Mouse (Mus musculus) liver, embryonic 14.5 days (tissue): ENCODE data around the gene Pimreg. TPM values are rescaled to one million over a fixed set of nuclear protein-coding genes. Genes with fewer than 3 reads are reported as not detected.

Source experiments
- ATAC-seq: fragments of 200-750 bp; cut with Nextera tagmentation; 2 replicates; pipeline ENCODE4 v1.8.0; 2017; ENCODE audit warnings: moderate number of reproducible peaks, mild to moderate bottlenecking, moderate library complexity; ENCODE audit not compliant: insufficient read depth
- DNase-seq, 3 experiments: peaks; one replicate each; pipeline ENCODE4 v3.0.0-alpha.2; 2012 to 2013; ENCODE audit warnings: low read depth in 3 of 3, low spot score in 3 of 3
- H3K27ac ChIP-seq: fragments of 300-500 bp; sonication (generic); 2 replicates; pipeline ENCODE4 v1.5.1; 2014; ENCODE audit warnings: moderate library complexity, mild to moderate bottlenecking, control low read depth, inconsistent platforms
- H3K27me3 ChIP-seq: fragments of 300-500 bp; sonication (generic); 2 replicates; pipeline ENCODE4 v1.6.1; 2014; ENCODE audit warnings: mild to moderate bottlenecking, low read length, moderate library complexity; ENCODE audit not compliant: control insufficient read depth, insufficient read depth
- H3K36me3 ChIP-seq: fragments of 300-500 bp; sonication (generic); replicated peaks from 2 replicates; pipeline ENCODE4 v1.6.1; 2014; ENCODE audit warnings: low read depth; ENCODE audit not compliant: control insufficient read depth, insufficient read depth
- H3K4me1 ChIP-seq, 2 experiments: fragments of 200-500 bp in 1 of 2; fragments of 300-500 bp in 1 of 2; sonication (generic) in 1 of 2; replicated peaks; 2 replicates each; pipeline ENCODE4 v1.6.1; 2012 to 2014; ENCODE audit warnings: antibody characterized with exemption in 1 of 2, inconsistent platforms in 1 of 2, low read length in 1 of 2; ENCODE audit not compliant: control insufficient read depth in 2 of 2, insufficient read depth in 2 of 2
- H3K4me2 ChIP-seq: fragments of 300-500 bp; sonication (generic); 2 replicates; pipeline ENCODE4 v1.6.1; 2014; ENCODE audit warnings: low read depth, mild to moderate bottlenecking, control low read depth, moderate library complexity
- H3K4me3 ChIP-seq, 2 experiments: fragments of 200-500 bp in 1 of 2; fragments of 300-500 bp in 1 of 2; sonication (generic) in 1 of 2; 2 replicates each; pipeline ENCODE4 v1.5.1; 2012 to 2014; ENCODE audit warnings: low read depth in 2 of 2, low read length in 2 of 2, mild to moderate bottlenecking in 2 of 2, control low read depth in 1 of 2, inconsistent platforms in 1 of 2, moderate library complexity in 1 of 2; ENCODE audit not compliant: insufficient read depth in 1 of 2
- H3K9ac ChIP-seq: fragments of 300-500 bp; sonication (generic); replicated peaks from 2 replicates; pipeline ENCODE4 v1.6.1; 2014; ENCODE audit warnings: mild to moderate bottlenecking, control low read depth, moderate library complexity
- H3K9me3 ChIP-seq: fragments of 300-500 bp; sonication (generic); 2 replicates; pipeline ENCODE4 v1.6.1; 2016; ENCODE audit warnings: low read length, mixed read lengths; ENCODE audit not compliant: control insufficient read depth
- CTCF ChIP-seq: IDR thresholded peaks from 2 replicates; pipeline ENCODE4 v1.5.1; 2016; ENCODE audit warnings: antibody characterized with exemption, low read depth, control low read depth
- EP300 ChIP-seq: IDR thresholded peaks from 2 replicates; pipeline ENCODE4 v1.6.1; 2016; ENCODE audit warnings: antibody characterized with exemption, low read depth
- WGBS: fragments of 180-500 bp; shearing (Covaris S2); extraction: QIAGEN DNeasy Blood & Tissue Kit; methylation state at CpG from one replicate; pipeline ENCODE4 v1.1.7; 2014; ENCODE audit not compliant: insufficient replicate concordance; 5-methylcytosine and 5-hydroxymethylcytosine counted together
- polyA plus RNA-seq, 2 experiments: library from polyadenylated mRNA; depleted of rRNA in 1 of 2; stranded (reverse) in 1 of 2; unstranded in 1 of 2; fragments of >200 nt; fragmentation: Nextera tagmentation in 1 of 2; extraction: Ambion mirVana in 1 of 2; gene quantifications; 2 replicates each; pipeline versions ENCODE4 v1.2.1 to v1.2.3; 2012 to 2014

Pimreg gene
- polyA plus RNA-seq, 2 experiments: 13.0 to 21.4 TPM

DNA sequence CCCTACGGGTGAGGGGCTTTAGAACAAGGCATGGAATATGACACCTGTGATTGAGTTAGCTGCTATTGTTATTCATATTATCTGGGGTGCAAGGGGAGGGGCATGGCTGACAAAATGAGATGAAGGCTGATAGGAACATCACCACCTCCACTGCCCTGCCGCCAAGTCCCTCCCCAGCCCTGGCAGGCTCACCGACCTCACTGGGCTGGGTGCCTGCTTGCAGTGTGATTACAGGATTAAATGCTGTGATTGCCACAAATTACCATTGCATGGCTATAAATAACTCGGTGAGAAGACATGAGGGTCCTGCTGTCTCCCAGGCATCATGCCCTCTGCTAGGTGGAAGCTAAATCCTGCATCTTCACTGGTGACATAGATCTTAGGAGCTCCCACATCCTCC, 36.8 kb downstream of the Pimreg start:
- 41% methylated on average over 4 of the region's 4 CpGs for WGBS
- H3K4me1 ChIP-seq: no peaks in the 10 kb centered on the region
- H3K9me3 ChIP-seq: no peaks in the 10 kb centered on the region
- no peak overlapping the region for H3K27ac ChIP-seq
- H3K36me3 ChIP-seq: no peaks in the 10 kb centered on the region
- no peaks in the 10 kb centered on the region for H3K27me3 ChIP-seq
- DNase-seq: no peak
- no peak overlapping the region for H3K4me3 ChIP-seq
- TF ChIP-seq CTCF (no peak), EP300 (no peak)
- no peak overlapping the region for H3K9ac ChIP-seq
- no peak overlapping the region for H3K4me2 ChIP-seq
- no peak for ATAC-seq

GRCm38 (mm10) chr11:72080461-72080860, 38.6 kb downstream of the Pimreg start:
- H3K9ac ChIP-seq: no peak overlapping the region

DNA sequence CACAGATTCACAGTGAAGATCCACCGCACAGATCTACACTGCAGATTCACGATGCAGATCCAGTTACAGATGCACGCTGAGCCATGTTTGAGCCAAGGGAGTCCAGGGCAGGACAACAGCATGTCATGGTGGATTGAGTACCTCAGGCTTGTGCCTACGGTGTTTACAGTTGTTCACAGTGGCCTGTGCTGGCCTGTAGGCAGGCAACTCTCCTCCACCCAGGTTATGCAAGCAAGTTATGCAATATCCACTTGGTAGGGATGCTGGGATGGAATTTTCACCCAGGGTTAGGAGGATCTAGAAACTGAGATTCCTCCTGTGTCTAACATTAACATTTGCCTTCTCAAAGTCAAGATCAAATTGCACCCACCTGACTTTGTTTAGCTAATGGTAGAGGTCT, 40.8 kb downstream of the Pimreg start:
- no peak for DNase-seq
- H3K4me1 ChIP-seq: no peaks in the 10 kb centered on the region
- H3K4me2 ChIP-seq: no peak overlapping the region
- H3K27me3 ChIP-seq: no peaks in the 10 kb centered on the region
- no peak overlapping the region for H3K4me3 ChIP-seq
- WGBS: 68% methylated on average over 4 of the region's 4 CpGs
- ATAC-seq: no peak
- H3K9ac ChIP-seq: no peak overlapping the region
- no peak for TF ChIP-seq EP300
- no peak for TF ChIP-seq CTCF
- no peaks in the 10 kb centered on the region for H3K9me3 ChIP-seq
- no peaks in the 10 kb centered on the region for H3K36me3 ChIP-seq
- H3K27ac ChIP-seq: no peak overlapping the region

More at GRCm38 (mm10) chr11:72080461-72080860, 38.6 kb downstream of the Pimreg start:
- H3K27me3 ChIP-seq: no peaks in the 10 kb centered on the region
- H3K4me3 ChIP-seq: no peak overlapping the region
- TF ChIP-seq CTCF: no peak
- TF ChIP-seq EP300: no peak
- no peaks in the 10 kb centered on the region for H3K36me3 ChIP-seq
- H3K27ac ChIP-seq: no peak overlapping the region
- no peak for DNase-seq
- no peaks in the 10 kb centered on the region for H3K4me1 ChIP-seq
- no peaks in the 10 kb centered on the region for H3K9me3 ChIP-seq
- no peak overlapping the region for H3K4me2 ChIP-seq
- 60% methylated on average over 6 of the region's 6 CpGs for WGBS
- no peak for ATAC-seq

GRCm38 (mm10) chr11:72084337-72084736, 42.5 kb downstream of the Pimreg start:
- ATAC-seq: no peak
- H3K9me3 ChIP-seq: no peaks in the 10 kb centered on the region
- no peaks in the 10 kb centered on the region for H3K4me1 ChIP-seq
- no peak overlapping the region for H3K4me2 ChIP-seq
- H3K36me3 ChIP-seq: no peaks in the 10 kb centered on the region
- H3K9ac ChIP-seq: no peak overlapping the region
- H3K27ac ChIP-seq: no peak overlapping the region
- H3K4me3 ChIP-seq: no peak overlapping the region
- WGBS: 79% methylated on average over 15 of the region's 15 CpGs
- TF ChIP-seq EP300: no peak
- TF ChIP-seq CTCF: no peak
- H3K27me3 ChIP-seq: no peaks in the 10 kb centered on the region
- no peak for DNase-seq

DNA sequence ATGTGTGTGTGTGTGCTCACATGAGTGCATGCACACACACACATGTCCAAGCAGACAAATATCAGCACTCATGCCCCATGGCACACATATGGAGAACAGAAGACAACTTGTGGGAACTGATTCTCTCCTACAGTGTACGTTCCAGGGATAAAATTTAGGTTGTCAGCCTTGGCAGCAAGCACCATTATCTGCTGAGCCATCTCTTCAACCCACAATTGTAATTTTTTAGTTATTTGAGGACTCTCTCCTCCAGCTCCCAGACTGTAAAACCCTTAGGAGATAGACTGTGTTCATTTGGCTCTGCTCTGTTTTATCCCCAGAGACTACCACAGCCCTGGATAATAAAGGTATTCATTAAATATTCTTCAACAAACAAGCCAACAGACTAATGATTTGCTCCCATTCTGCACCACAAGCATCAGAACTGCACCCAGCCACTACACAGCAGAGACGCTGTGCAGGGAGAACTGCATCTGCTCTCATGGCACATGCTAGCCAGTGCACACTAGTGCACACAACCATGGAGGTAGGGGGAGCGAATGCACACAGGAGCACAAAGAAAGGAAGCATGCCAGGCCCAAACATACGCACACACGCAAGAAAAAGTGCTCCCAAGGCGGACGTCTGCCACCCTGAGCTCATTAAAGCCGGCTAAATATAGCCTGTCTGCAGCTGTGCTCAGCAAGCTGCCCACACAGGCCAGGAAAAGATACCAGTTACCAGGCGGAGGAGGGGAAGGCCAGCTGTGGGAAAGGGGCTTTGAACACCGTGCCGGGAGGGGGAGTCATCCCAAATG, 44.6 kb downstream of the Pimreg start:
- ATAC-seq: no peak
- no peaks in the 10 kb centered on the region for H3K9me3 ChIP-seq
- DNase-seq: no peak
- H3K27ac ChIP-seq: no peak overlapping the region
- H3K4me1 ChIP-seq: no peaks in the 10 kb centered on the region
- no peak overlapping the region for H3K9ac ChIP-seq
- no peak overlapping the region for H3K4me2 ChIP-seq
- H3K4me3 ChIP-seq: no peak overlapping the region
- 40% methylated on average over 11 of the region's 11 CpGs for WGBS
- H3K27me3 ChIP-seq: no peaks in the 10 kb centered on the region
- TF ChIP-seq CTCF (no peak), EP300 (no peak)
- H3K36me3 ChIP-seq: no peaks in the 10 kb centered on the region
